Mouse (Mus musculus) urinary bladder, postnatal 0 days (tissue): ENCODE data around the gene Spin2e. TPM values are rescaled to one million over a fixed set of nuclear protein-coding genes. Genes with fewer than 3 reads are reported as not detected.

Experiments used
- polyA plus RNA-seq: library from polyadenylated mRNA; unstranded; fragments of >200 nt; fragmentation: Nextera tagmentation; extraction: Ambion mirVana; gene quantifications from 2 replicates; pipeline ENCODE4 v1.2.1, GENCODE M21; 2015

The Spin2e gene
- not detected in 2 replicates for polyA plus RNA-seq

DNA sequence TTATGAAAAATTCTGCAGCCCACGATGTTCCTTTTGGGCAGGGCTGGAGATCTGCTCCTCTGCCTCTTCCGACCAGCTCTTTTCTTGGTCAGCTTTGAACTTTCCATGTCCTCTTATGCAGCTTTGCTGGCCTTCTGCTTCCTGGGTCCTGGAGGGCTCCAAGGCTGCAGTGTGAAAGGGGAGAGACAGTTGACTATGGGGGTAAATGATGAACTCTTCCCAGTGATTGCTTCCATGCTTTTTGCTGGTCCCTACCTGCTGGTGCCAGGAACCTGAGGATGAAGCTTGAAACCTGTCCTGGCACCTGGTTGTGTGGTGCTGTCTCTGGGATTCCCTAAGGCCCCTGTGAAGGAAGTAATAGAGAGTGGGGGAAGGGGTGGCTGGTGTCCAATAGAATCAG, at the start of gene Spin2e:
Gene Spin2e (minus strand): TSS at position 101 of the 400 bp plus-strand sequence.

DNA sequence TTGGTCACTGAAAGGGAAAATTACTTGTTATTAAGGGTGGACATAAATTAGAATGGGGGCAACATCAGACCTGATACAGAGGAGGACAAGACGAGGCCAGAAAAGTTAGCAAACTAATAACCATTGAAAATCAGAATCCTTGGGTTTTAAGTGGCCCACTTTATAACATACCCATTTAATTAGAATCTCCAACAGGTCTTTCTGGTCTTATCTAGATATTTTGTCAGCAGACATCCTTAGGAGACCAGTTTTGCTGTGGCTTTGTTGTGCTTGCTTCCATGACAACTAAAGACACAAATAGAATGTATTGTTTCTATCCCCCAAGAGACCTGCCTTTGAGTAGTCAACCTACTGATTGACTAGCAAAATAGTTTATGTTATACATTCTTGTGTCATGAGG, 44.5 kb downstream of the Spin2e start, which contains the start of gene Gm21883:
Gene Gm21883 (minus strand): TSS at position 101 of the 400 bp plus-strand sequence.

Other genes starting within 250 kb of the Spin2e start
- not detected in 2 replicates for gene Btbd35f19, start 235.0 kb downstream of the Spin2e start, polyA plus RNA-seq
- gene Gm21883, start 44.6 kb downstream of the Spin2e start, polyA plus RNA-seq: not detected in 2 replicates
- not detected in 2 replicates for gene Btbd35f25, start 98.2 kb upstream of the Spin2e start, polyA plus RNA-seq